Mouse (Mus musculus) midbrain, embryonic 15.5 days (tissue): ENCODE data around the gene Bex2. TPM values are rescaled to one million over a fixed set of nuclear protein-coding genes. Genes with fewer than 3 reads are reported as not detected.
"Not testable (repeated sequence)": the region's sequence is repeated elsewhere in the genome, so short reads cannot be mapped to it uniquely, and the experiment has no call there.

Source experiments
- ATAC-seq: fragments of 200-750 bp; cut with Nextera tagmentation; replicated peaks from 2 replicates; pipeline ENCODE4 v1.8.0; 2017; ENCODE audit warnings: moderate TSS enrichment
- H3K27ac ChIP-seq: fragments of 300-500 bp; sonication (generic); 2 replicates; pipeline ENCODE4 v1.5.1; 2015; ENCODE audit warnings: mild to moderate bottlenecking, inconsistent platforms
- H3K27me3 ChIP-seq: fragments of 300-500 bp; sonication (generic); replicated peaks from 2 replicates; pipeline ENCODE4 v1.6.1; 2015; ENCODE audit warnings: inconsistent platforms
- H3K36me3 ChIP-seq: fragments of 300-500 bp; sonication (generic); replicated peaks from 2 replicates; pipeline ENCODE4 v1.6.1; 2015; ENCODE audit warnings: inconsistent platforms
- H3K4me1 ChIP-seq: fragments of 300-500 bp; sonication (generic); 2 replicates; pipeline ENCODE4 v1.6.1; 2015; ENCODE audit warnings: inconsistent platforms
- H3K4me2 ChIP-seq: fragments of 300-500 bp; sonication (generic); 2 replicates; pipeline ENCODE4 v1.6.1; 2015; ENCODE audit warnings: inconsistent platforms, mild to moderate bottlenecking, moderate library complexity
- H3K4me3 ChIP-seq: fragments of 300-500 bp; sonication (generic); 2 replicates; pipeline ENCODE4 v1.5.1; 2015; ENCODE audit warnings: mild to moderate bottlenecking, inconsistent platforms
- H3K9ac ChIP-seq: fragments of 300-500 bp; sonication (generic); 2 replicates; pipeline ENCODE4 v1.6.1; 2015; ENCODE audit warnings: mild to moderate bottlenecking, inconsistent platforms
- H3K9me3 ChIP-seq: fragments of 300-500 bp; sonication (generic); 2 replicates; pipeline ENCODE4 v1.6.1; 2016; ENCODE audit warnings: inconsistent platforms
- WGBS: fragments of 180-500 bp; shearing (Covaris S2); methylation state at CpG from one replicate; pipeline ENCODE4 v1.1.7; 2015; ENCODE audit warnings: mixed read lengths; 5-methylcytosine and 5-hydroxymethylcytosine counted together
- polyA plus RNA-seq: library from polyadenylated mRNA; unstranded; fragments of >200 nt; fragmentation: Nextera tagmentation; extraction: Ambion mirVana; gene quantifications from 2 replicates; pipeline ENCODE4 v1.2.1, GENCODE M21; 2015

Gene Bex2
- polyA plus RNA-seq, result 787 TPM in 2 replicates

DNA sequence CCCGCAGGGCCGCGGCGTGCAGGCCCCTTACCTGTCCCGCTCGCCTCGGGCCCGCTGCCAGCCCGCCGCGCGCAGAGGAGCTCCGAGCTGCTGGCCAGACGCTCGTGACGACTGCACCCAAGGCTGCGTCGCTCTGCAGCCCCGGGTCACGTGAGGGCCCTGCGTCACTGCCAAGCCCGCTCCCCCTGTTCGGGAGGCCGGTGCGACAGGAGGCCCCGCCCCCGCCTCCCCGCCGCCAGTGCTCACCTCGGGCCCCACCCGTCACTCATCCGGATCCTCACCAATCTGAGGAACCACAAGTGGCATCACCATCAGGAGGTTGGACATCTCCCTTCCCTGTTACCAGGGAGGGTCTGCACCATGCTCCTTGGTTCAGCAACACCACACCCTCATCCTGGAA is at the start of gene Bex2:
TSS of gene Bex2 (minus strand) at position 217 of the 400 bp plus-strand sequence.
- WGBS, result 22% methylated on average over 10 of the region's 32 CpGs
- not testable (repeated sequence) for H3K27me3 ChIP-seq, H3K9me3 ChIP-seq, H3K36me3 ChIP-seq, H3K4me1 ChIP-seq
- H3K4me2 ChIP-seq, result peak within 1 kb of the TSS; percentile 50
- ATAC-seq, result peak; percentile 99
- peak within 1 kb of the TSS; percentile 41 for H3K9ac ChIP-seq
- peak within 1 kb of the TSS; percentile 82 for H3K27ac ChIP-seq
- peak within 1 kb of the TSS; percentile 45 for H3K4me3 ChIP-seq

GRCm38 (mm10) chrX:136115419-136115961 is 47.5 kb upstream of the Bex2 start:
- peak overlapping the region; percentile 36 for H3K9ac ChIP-seq
- H3K4me3 ChIP-seq, result peak overlapping the region; percentile 46
- 24% methylated on average over 23 of the region's 23 CpGs for WGBS
- peaks cover 13% of the 10 kb centered on the region for H3K27me3 ChIP-seq
- ATAC-seq, result peak; percentile 99
- H3K36me3 ChIP-seq, result no peaks in the 10 kb centered on the region
- H3K9me3 ChIP-seq, result no peaks in the 10 kb centered on the region
- peak overlapping the region; percentile 92 for H3K27ac ChIP-seq
- no peaks in the 10 kb centered on the region for H3K4me1 ChIP-seq
- peak overlapping the region; percentile 49 for H3K4me2 ChIP-seq

DNA sequence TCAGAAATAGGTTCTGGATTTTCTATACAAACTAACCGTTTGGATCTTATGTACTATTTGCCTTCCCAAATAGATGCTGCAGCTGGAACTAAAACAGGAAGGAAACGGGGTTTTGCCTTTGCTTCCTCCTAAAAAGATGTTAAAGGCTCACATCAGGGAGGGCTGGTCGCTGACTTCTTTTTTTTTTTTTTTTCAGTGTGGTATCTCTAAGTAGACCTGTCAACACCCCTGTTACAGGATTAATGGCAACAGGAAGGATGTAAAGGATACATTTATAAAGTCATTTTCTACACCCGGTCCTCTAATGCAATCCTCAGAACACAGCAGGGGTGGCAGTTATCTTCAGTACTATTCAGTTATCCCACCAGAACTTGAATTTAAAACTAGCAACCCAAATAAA is 47.0 kb upstream of the Bex2 start:
- H3K9ac ChIP-seq, result no peak overlapping the region
- 47% methylated on average over 4 of the region's 4 CpGs for WGBS
- peak overlapping the region; percentile 63; the same call in 1 of the 2 replicates for H3K27ac ChIP-seq
- no peaks in the 10 kb centered on the region for H3K36me3 ChIP-seq
- peak overlapping the region; percentile 49 for H3K4me2 ChIP-seq
- no peaks in the 10 kb centered on the region for H3K9me3 ChIP-seq
- no peaks in the 10 kb centered on the region for H3K4me1 ChIP-seq
- H3K27me3 ChIP-seq, result peaks cover 13% of the 10 kb centered on the region
- peak overlapping the region; percentile 46 for H3K4me3 ChIP-seq
- peak; percentile 16; the same call in 1 of the 2 replicates for ATAC-seq

GRCm38 (mm10) chrX:136107942-136108341 is 39.9 kb upstream of the Bex2 start:
- H3K27ac ChIP-seq, result no peak overlapping the region
- no peak overlapping the region; the same call in 1 of the 2 replicates for H3K4me2 ChIP-seq
- no peak; the same call in 1 of the 2 replicates for ATAC-seq
- no peak overlapping the region for H3K9ac ChIP-seq
- 0 out of 2 replicates have a peak, but pooled peaks cover 3% of the 10 kb centered on the region for H3K4me1 ChIP-seq
- no peaks in the 10 kb centered on the region for H3K9me3 ChIP-seq
- no peak overlapping the region for H3K4me3 ChIP-seq
- no peaks in the 10 kb centered on the region for H3K36me3 ChIP-seq
- peaks cover 7% of the 10 kb centered on the region for H3K27me3 ChIP-seq
- 46% methylated on average over 6 of the region's 6 CpGs for WGBS

DNA sequence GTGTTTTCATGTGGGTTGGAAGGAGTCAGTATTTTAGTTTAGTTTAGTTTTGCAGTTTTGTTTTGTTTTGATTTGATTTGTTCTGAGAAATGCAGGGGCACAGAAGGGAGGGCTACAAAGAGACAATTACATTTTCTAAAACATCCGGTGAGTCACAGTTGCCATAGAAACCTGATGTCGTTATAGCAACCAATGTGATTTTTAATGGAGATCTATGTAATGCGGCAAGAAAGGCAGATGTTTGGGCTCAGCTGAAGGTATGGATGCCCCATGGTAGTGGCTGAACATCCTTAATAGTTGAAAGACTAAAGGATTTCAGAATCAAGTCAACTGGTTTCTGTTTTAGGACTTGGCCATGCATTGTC is 36.7 kb upstream of the Bex2 start:
- H3K27ac ChIP-seq, result peak overlapping the region; percentile 69
- ATAC-seq, result peak; percentile 84
- H3K4me3 ChIP-seq, result no peak overlapping the region

GRCm38 (mm10) chrX:136104046-136104723 is 36.1 kb upstream of the Bex2 start:
- Histone ChIP-seq H3K4me3 (no peak overlapping the region), H3K9me3 (no peaks in the 10 kb centered on the region), H3K36me3 (no peaks in the 10 kb centered on the region), H3K27me3 (no peaks in the 10 kb centered on the region; the same call in 1 of the 2 replicates), H3K4me2 (peak overlapping the region; percentile 20), H3K27ac (peak overlapping the region; percentile 69), H3K9ac (no peak overlapping the region), H3K4me1 (0 out of 2 replicates have a peak, but pooled peaks cover 3% of the 10 kb centered on the region)
- peak; percentile 92 for ATAC-seq
- 40% methylated on average over 4 of the region's 4 CpGs for WGBS

More for the DNA sequence above, 36.7 kb upstream of the Bex2 start:
- Histone ChIP-seq H3K9me3 (no peaks in the 10 kb centered on the region), H3K9ac (no peak overlapping the region), H3K36me3 (no peaks in the 10 kb centered on the region), H3K4me2 (peak overlapping the region; percentile 20), H3K4me1 (0 out of 2 replicates have a peak, but pooled peaks cover 3% of the 10 kb centered on the region), H3K27me3 (peaks cover 3% of the 10 kb centered on the region; the same call in 1 of the 2 replicates)
- WGBS, result 39% methylated on average over 3 of the region's 3 CpGs

- Histone ChIP-seq H3K4me2 (no peak overlapping the region), H3K9me3 (no peaks in the 10 kb centered on the region), H3K36me3 (no peaks in the 10 kb centered on the region), H3K4me1 (no peaks in the 10 kb centered on the region), H3K27ac (peak overlapping the region; percentile 72), H3K9ac (no peak overlapping the region), H3K4me3 (no peak overlapping the region), H3K27me3 (no peaks in the 10 kb centered on the region)
- WGBS, result 25% methylated on average over 2 of the region's 2 CpGs
- ATAC-seq, result peak; percentile 98
These were observed 26.4 kb upstream of the Bex2 start for GRCm38 (mm10) chrX:136094421-136094820.

- WGBS, result 50% methylated on average over 2 of the region's 2 CpGs
- H3K9me3 ChIP-seq, result no peaks in the 10 kb centered on the region
- H3K4me2 ChIP-seq, result no peak overlapping the region
- H3K9ac ChIP-seq, result no peak overlapping the region
- H3K36me3 ChIP-seq, result no peaks in the 10 kb centered on the region
- no peaks in the 10 kb centered on the region for H3K4me1 ChIP-seq
- ATAC-seq, result no peak
- no peak overlapping the region for H3K4me3 ChIP-seq
- no peak overlapping the region for H3K27ac ChIP-seq
- no peaks in the 10 kb centered on the region for H3K27me3 ChIP-seq
These were observed 24.7 kb upstream of the Bex2 start for GRCm38 (mm10) chrX:136092497-136093279.

- no peaks in the 10 kb centered on the region for H3K9me3 ChIP-seq
- no peak within 1 kb of the TSS for H3K4me2 ChIP-seq
- H3K27ac ChIP-seq, result no peak within 1 kb of the TSS
- H3K4me1 ChIP-seq, result no peaks in the 10 kb centered on the region
- H3K36me3 ChIP-seq, result no peaks in the 10 kb centered on the region
- no peak within 1 kb of the TSS for H3K9ac ChIP-seq
- WGBS, result 85% methylated on average over 9 of the region's 9 CpGs
- no peaks in the 10 kb centered on the region for H3K27me3 ChIP-seq
- ATAC-seq, result no peak
- no peak within 1 kb of the TSS for H3K4me3 ChIP-seq
These were observed 17.1 kb upstream of the Bex2 start, which contains the start of gene Nxf3 for GRCm38 (mm10) chrX:136085155-136085554. Nxf3 (minus strand) TSS chrX:136085255.

GRCm38 (mm10) chrX:136067201-136067991 is 640 bp downstream of the Bex2 start:
- not testable (repeated sequence) for H3K36me3 ChIP-seq, H3K4me1 ChIP-seq, H3K9me3 ChIP-seq, H3K27me3 ChIP-seq
- peak; percentile 80 for ATAC-seq
- peak overlapping the region; percentile 41 for H3K9ac ChIP-seq
- peak overlapping the region; percentile 45 for H3K4me3 ChIP-seq
- H3K27ac ChIP-seq, result peak overlapping the region; percentile 82
- 19% methylated on average over 13 of the region's 48 CpGs for WGBS
- peak overlapping the region; percentile 50 for H3K4me2 ChIP-seq

GRCm38 (mm10) chrX:136060698-136061097 is 7.3 kb downstream of the Bex2 start:
- Histone ChIP-seq H3K9me3 (no peaks in the 10 kb centered on the region), H3K36me3 (no peaks in the 10 kb centered on the region), H3K4me3 (no peak overlapping the region), H3K4me2 (no peak overlapping the region), H3K4me1 (no peaks in the 10 kb centered on the region), H3K27ac (no peak overlapping the region), H3K9ac (no peak overlapping the region), H3K27me3 (no peaks in the 10 kb centered on the region)
- 94% methylated on average over 1 of the region's 1 CpGs for WGBS
- ATAC-seq, result no peak
